Mouse (Mus musculus): ENCODE results near the gene Cdkal1.

Cdkal1 gene

DNA sequence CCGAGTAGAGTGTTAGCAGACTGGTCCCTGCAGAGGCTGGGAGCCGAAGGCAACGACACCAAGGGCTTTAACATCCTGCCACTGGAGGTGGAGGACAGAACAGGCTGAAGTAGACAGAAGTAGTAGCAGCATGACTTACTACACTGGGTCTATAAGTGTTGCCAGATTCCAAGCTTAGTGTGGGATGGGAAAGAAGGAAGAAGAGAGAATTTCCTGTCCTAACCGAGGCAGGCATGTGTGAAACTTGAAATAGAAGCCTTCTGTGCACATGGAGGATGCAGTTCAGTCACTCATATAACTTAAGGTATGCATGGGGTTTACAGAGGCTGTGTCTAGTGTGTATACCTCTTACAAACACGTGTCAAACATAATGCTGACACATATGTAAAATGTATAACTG is 465.4 kb downstream of the Cdkal1 start:
- DNase-seq, result no peak

DNA sequence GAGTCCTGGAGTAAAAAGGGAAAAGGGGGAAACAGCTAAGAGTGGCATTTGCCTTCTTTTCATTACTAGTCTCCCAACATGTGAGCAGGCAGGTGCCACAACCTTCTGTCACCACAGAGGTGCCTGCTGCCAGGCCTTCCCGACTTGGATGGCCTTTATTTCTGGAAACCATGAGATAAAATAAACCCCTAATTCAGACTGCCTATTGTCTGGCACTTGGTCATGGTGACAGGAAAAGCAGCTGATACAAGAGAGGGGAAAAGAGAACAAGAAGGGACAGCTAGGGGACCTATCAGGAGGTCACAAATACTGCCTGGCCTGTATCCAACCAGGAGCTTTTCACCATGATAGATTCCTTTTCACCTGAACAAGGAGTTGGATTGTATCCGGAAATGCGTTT is 466.6 kb downstream of the Cdkal1 start:
- DNase-seq, result no peak

DNA sequence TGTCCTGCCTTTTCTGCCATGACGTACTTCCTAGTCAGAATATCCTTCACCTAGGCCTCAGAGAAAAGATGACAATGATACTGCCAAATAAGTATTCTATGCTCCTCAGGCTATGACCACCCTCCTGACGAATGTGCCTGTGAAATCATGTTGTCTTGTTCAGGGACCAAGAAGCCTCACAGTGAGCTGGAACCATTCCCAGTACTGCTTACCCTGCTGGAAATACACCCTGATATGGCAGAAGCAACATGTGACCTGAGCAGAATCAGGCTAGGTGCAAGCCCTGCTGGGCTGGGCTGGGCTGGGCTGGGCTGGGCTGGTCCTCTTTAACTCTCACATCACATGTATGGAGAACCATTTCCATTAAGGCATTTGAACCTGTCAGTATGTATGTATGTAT is 477.9 kb downstream of the Cdkal1 start:
- DNase-seq, result no peak

DNA sequence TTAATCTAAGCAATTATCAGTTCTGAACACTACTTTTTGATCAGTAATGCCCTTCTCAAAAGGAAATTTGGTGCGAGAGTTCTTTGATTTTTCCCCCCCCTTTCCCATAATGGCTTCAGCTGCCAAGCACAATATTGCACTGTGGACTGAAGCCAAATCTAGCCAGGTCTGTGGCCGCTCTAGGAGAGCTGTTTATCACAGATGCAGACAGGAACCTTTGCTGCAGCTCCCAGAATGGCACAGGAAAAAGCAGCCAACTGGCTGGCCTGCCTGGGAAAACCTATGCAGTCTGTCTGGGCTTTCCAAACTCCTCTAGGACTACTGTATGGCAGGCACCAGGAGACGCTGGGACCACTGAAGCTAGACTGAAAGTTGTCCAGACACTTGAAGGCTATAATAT is 483.6 kb downstream of the Cdkal1 start:
- DNase-seq, result no peak

DNA sequence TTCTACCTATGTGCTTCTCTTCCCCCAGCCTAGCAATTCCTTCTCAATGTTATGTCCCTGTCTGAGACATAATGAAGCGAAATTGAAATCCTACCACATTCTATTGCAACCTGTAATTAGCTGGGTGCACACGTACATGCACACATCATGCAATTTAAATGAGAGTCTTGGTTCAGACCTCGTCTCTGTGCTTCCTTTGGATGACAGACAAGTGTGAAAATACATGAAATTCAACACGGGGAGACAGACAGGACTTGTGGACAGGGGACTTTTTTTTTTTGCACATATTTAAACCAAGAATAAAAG is 484.1 kb downstream of the Cdkal1 start:
- DNase-seq, result no peak

DNA sequence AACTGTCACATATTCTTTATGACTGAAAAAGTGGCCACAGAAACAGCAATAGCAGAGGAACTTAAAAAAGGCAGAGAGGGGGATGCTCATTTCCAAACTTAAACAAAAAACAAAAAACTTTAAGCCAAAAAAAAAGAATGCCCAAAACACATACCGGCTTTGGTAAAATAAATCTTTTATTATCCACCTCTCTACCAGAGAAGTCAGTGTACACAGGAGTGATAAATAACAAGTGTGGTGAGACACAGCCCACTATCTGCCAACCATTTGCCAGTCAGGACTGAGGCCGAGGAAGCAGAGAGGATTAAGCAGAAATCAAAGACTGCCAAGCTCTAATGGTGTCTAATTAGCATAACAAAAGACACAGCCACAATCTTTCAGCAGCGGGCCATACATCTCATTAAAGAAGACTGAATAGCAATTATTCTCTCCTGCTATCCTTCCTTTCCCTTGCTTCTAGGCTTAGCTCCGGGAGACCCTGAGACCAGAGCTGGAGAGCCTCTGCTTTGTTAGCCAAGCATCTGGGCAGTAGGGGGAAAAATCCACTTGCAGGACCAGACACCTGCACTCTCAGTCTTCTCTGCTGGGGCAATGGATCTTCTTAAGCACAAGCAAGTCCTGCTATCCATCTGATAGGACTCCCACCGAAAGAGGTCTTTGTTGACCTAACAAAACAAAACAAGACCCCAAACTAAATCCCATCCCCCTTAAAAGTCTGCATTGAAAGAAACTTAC is 484.6 kb downstream of the Cdkal1 start:
- DNase-seq, result no peak

DNA sequence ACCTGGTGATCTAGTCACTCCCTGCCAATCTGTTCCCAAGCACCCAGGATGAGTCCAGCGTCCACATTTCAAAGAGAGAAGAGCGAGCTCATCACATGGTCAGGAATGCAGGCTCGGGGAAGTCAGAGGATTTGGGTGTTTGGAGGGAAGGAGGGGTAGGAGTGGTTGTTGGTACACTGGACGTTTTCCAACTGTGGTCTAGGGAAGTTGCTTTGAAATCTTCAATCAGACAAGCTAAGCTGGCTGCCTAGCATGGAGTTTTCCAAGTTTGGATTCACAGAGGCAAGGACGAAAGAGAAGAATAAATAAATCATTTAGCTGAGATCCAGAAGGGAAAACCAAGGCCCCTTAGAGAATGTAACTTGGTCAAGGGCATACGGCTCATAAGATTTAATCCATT is 486.7 kb downstream of the Cdkal1 start:
- no peak for DNase-seq

DNA sequence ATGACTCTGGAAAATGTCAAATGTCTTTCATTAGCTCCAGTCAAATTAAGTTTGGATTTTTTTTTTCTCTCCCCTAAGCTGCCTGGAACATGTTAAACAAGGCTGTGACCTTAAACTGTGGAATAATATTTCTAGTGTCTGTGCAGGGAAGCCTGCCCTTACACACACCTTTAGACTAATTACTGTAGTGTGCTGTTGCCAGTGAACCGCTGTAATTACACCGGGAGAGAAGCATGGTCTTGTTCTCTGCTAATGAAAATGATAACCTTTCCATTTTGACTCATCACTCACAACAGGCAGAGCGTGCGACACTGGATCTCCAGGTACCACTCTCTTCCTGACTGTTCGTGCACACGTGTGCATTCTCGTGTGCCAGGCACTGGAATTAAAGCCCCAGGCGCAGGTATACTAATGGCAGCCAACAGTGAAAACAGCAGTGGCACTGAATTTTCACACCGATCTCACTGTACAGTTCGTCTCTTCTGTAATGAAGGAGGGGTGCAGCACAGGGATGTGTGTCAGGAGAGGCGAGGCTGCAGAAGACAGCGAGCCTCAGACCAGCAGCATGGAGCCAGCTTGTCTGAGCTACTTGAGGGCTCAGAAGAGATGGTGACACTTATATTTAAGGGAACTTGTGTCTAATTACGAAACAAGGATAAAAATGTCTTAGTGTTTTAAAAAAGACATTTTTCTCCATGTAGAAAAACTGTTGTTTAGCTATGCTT is 490.4 kb downstream of the Cdkal1 start:
- no peak for DNase-seq

DNA sequence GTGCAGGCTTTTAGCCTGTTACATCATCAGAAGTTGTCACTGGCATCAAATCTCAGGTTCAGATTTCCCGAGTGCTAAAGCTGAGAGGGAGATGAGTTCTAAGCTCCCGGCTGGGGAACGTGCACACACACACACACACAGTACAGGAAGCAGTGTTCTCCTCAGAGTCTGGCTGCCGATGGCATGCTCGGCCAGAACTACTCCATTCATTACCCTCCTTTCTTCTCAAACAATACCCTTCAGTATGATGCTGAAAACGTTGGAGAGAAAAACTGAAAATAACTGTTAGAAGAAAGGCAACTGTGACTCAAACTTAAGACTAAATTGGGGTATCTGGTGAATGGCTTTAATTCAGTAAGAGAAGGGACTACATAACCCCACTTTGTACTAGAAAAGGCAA is 491.5 kb downstream of the Cdkal1 start:
- no peak for DNase-seq

DNA sequence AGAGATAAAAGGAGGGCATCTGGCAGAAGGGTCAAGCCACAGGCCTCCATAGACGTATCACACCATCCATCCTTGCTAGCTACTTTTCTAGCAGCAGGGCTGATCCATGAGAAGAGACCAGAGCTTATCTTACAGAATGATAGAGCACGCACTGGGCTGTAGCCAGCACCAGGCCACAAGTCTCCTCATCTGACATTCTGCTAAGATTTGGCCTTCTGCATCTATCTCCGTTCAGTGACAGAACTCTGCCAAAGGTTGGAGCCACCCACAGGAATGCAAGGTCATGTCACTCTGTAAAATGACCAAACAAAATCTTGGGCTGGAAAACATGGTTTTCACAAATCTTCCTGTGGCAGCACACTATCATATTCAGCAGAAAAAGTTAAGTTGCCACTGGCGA is 493.6 kb downstream of the Cdkal1 start:
- DNase-seq, result no peak

DNA sequence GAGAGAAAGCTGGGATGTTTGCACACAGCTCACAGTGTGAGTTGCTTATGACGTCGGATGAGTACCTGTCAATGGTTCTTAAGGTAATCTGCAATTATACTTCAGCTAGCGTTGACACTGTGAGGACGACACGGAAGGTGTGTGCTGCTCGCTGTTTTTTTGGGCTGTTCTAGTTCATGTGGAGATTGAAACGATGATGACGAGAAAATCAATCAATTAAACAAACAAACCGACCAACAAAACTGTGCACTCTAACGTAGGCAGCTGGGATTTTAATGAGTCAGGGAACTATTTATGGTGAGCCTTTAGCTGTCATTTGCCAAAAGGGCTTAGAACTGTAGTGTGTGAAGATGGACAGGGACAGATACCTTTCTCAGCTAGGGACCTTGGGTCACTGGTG is 494.6 kb downstream of the Cdkal1 start:
- DNase-seq, result no peak

DNA sequence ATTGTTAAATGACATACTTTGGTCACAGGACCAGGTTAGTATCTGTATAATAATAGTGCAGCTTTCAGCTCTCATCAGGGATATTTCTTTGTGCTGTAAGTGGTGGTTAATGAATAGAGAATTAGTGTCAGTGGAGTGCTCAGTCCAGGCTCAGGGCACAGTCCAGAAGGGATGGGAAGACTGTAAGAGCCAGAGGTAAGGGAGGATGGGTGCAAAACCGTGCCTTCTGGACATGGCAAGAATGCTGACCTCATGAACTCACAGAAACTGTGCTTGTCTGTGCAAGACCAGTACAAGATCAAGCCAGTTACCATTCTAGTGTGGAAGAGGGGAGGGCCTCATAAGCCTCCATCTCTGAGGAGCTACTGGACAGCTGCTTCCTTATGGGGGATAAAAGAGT is 496.1 kb downstream of the Cdkal1 start:
- DNase-seq, result no peak

DNA sequence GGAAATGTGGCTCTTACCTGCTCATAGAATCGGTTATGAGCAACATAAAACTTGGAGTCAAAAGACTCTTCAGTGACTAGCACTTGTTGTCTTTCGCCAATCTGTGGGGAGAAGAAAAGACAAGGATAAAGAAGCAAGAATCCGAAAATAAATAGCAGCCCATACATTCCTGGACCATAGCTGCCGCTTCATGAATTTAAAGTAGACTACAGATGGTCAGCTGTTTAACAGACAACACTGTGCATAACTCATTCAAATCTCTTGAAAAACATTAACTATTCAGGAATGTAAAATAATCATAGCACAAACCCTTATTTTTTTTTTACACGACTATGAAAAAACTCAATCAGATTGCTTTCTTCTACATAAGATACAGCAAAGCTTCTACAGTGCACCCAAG is 498.0 kb downstream of the Cdkal1 start:
- DNase-seq, result no peak

DNA sequence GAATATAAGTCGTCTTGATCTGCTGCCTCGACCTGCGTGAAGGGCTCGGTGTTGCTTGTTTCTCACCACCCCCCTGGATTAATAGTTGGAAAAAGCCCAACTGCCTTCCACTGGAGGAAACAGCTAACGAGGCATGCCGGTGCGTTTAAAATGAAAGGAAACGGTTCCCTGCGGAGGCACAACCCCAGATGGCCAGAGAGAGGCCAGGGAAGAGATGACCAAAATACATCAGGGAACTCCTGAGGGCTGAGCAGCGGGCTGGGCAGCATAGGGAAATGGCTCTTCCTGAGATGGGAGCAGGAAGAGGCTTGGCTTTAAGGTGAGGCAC is 499.4 kb downstream of the Cdkal1 start:
- DNase-seq, result no peak

DNA sequence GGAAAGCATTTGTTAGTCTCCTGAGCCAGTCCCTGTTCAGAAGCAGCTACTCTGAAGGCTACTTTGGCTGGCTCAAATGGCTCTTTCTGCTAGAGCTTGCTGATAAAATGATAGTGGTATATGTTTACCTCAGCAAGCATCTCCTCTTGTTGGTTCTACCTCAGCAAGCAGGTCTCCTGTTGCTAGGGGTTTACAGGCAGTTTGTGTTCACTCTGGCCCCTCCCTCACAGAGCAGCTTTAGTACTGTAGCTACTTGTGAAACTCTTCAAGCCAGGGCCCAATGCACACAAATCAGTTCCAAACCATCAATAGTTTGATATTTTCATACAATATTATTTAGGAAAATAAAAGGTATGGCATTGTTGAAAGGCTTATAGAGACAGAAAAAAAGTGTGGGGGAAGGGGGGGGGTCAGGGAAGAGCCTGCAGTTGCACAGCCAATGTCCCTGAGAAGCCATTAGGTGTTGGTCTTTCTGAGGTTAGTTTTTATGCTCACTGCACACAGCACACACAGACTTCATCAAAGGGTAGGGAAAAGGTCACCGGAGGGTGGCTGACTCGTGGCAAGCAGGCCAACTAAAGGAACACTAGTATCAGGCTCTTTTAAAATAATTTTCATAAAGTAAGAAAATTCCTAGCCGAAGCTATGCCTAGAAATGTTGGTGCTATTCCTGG is 499.9 kb downstream of the Cdkal1 start:
- no peak for DNase-seq

DNA sequence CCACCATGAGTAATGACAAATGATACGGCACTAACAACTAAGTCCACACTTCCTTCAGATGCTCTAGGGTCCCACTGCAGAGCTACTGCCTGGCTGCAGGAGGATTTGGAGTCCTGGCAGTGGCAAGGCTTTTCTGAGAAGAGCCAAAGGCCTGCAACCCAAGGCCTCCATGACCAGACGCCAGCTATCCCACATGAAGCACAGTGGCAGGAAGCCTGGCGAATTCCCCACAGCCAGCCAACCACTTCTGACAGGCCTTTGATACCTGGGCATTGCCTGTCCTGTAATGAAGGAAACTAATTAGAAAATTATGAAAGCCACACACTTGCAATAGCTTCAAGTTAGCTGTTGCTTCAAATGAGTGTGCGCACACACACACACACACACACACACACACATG is 500.5 kb downstream of the Cdkal1 start:
- DNase-seq, result no peak

DNA sequence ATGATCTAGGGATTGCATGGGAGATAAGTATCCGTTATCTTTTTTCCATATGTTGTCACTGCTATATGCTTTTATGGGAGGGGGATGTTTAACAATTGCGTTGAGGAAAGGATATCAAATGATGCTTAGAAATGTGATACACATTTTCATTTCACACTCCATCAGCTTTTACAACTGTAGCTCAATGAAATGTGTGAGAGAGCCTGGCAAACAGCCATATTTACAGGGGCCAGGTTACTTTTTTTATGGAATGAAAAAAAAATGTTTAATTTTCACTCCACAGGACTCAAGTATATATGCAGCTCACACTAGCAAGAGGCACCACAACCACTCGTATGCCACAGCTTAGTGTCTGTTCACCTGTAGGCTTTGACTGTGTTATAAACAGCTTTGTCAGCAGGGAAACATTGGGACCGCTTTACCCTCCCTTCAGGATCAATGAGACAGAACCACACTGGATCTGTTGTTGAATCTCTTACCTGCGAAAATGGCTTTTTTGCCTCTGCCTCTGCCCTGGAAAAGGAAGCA is 501.5 kb downstream of the Cdkal1 start:
- DNase-seq, result no peak

DNA sequence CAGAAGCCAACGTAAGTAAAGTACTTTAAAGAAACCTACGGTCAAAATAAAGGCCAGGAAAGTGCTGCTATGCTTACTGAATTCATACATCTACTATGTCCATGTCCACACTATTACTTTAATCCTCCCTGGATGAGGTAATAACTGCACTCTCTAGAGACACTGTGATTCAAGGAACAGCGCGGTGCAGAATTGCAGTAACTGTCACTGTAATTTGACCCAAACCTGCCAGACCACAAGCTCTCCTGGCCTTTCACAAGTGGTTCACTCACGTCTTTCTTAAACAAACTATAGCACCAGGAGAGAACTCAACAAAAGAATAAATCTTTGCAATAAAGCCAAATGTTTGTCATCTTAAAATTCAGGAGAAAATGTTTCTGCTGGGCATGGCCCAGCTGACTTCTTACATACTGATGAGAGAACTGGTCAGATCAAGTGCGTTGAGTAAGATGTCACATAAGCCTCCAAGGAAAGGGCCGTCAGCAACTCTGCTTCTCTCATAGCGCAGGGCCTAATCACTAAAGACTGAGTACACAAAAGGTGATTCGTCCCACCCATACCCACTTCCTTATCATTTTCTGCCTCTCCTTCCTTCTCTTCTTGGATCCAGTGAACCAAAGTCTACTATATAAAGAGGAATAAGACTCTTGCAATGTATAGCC is 504.3 kb downstream of the Cdkal1 start:
- DNase-seq, result no peak

DNA sequence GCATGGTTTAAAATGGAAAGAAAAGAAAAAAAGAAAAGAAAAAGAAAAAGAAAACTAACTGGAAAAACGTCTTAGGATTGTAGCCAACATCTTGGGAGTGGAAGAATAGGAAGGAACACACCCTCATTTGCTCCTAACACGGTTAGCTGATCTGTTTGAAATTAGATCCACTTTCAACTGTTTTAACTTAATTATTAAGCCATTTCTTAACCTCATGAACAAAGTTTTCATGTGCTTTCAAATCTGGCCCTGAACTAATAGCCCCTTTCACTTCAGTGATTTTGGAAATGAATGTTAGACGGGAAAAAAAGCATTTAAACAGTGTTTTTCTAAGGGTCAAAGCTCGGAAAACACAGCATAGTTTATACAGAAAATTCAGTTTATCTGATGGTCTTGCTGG is 505.5 kb downstream of the Cdkal1 start:
- DNase-seq, result no peak

DNA sequence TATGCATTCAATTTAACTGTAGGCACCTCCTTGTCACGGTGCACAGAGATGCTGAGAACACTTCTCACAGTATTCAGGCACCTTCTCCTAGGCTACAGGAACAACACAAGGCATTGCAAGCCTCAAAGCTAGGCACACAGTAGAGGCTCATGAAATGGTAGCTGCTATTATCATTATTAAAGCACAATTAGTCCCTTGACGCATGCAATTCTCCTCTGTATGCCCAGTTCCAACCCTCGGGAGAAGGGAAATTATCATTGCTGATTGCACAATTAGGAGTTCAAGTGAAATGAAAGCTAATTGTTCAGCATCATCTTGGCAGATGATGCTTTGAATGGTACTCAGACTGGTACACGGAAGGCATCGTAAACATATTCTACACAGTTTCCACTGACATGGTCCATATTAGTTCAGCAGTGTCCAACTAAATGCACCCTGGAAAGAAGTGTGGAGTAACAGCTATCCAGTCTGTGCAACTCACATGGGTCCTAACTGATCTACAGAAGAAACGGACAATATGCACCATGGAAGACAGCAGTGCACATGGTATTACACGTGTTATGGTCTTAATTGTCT is 506.0 kb downstream of the Cdkal1 start:
- DNase-seq, result no peak

DNA sequence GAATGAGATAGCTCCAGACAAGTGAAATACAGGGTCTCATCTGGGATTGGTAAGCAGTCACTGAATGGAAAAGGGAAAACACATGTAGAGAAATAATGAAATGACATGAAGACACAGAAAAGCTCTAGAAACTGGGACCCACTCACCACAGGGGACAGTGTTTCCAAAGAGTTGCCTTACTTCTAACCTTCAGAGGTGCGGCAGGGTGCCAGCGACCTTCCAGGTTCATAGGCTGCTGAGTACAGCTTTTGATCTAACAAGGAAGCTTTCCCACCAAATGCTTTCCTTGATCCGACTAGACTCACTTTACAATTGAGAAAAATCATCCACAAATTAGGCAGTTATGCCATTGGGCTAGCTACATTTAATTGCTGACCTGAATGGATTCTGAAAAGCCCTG is 507.1 kb downstream of the Cdkal1 start:
- no peak for DNase-seq

DNA sequence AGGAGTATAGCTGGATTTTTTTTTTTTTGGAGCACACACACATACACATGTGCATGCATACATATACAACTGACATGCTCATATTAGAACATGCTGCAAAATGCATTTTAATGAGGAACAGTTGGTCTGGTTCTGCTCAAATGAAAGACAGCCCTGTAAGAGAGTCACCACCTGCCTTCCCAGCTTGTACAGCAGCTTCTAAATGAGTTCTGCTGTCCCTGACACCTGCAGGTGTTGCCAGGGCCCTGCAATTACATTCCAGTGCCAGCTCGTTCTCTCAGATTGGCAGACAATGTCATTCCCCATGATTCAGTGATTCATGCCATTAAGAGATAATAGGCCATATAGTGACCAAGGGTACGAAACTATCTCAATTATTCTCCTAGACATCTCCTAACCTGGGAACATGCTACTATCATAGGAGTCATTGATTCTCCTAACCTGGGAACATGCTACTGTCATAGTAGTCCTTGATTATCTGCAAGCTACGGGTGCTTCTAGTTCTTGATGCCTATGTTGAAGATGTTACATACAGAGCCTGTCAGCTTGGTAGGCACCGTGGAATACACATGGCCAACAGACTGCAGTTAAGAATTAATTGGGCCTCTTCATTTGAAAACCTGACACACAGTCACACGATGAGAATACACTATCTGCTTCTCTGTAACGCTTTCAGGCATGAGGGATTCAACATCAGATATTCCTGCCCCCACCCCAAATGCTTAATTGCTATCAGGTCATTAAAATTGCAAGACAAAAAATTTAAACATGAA is 522.6 kb downstream of the Cdkal1 start:
- DNase-seq, result no peak

DNA sequence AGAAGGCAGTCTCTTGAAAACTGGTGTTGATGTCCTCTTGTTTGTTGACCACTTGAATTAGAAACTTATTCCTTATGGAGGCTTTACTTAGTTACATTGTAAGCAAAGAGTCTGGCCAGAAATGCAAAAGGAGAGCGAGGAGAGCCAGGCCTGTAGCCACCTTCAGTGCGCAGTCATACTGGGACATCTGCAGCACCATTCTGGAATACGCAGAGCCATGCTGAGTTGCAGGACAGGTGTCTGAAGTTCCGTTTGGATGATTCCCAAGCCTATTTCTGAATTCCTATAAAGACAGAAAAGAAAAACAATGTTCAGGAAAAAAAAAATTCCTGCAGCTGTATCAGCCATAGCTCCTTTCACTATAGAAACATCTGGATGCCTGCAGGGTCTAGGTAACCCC is 529.5 kb downstream of the Cdkal1 start:
- DNase-seq, result no peak
